Mouse (Mus musculus) hindbrain, embryonic 12.5 days (tissue): ENCODE results near the gene Palmd. TPM values are rescaled to one million over a fixed set of nuclear protein-coding genes. Genes with fewer than 3 reads are reported as not detected.

Experiments used
- ATAC-seq: fragments of 200-750 bp; cut with Nextera tagmentation; 2 replicates; pipeline ENCODE4 v1.8.0; 2017; ENCODE audit warnings: moderate TSS enrichment; ENCODE audit not compliant: low FRiP score
- H3K27ac ChIP-seq: fragments of 300-500 bp; sonication (generic); 2 replicates; pipeline ENCODE4 v1.5.1; 2016; ENCODE audit warnings: mild to moderate bottlenecking
- H3K27me3 ChIP-seq: fragments of 300-500 bp; sonication (generic); 2 replicates; pipeline ENCODE4 v1.6.1; 2016; ENCODE audit warnings: mild to moderate bottlenecking
- H3K36me3 ChIP-seq: fragments of 300-500 bp; sonication (generic); 2 replicates; pipeline ENCODE4 v1.6.1; 2016; ENCODE audit warnings: mild to moderate bottlenecking
- H3K4me1 ChIP-seq: fragments of 300-500 bp; sonication (generic); 2 replicates; pipeline ENCODE4 v1.6.1; 2016
- H3K4me2 ChIP-seq: fragments of 300-500 bp; sonication (generic); replicated peaks from 2 replicates; pipeline ENCODE4 v1.6.1; 2016; ENCODE audit warnings: mild to moderate bottlenecking
- H3K4me3 ChIP-seq: fragments of 300-500 bp; sonication (generic); 2 replicates; pipeline ENCODE4 v1.5.1; 2016; ENCODE audit warnings: mild to moderate bottlenecking
- H3K9ac ChIP-seq: fragments of 300-500 bp; sonication (generic); 2 replicates; pipeline ENCODE4 v1.6.1; 2016; ENCODE audit warnings: mild to moderate bottlenecking, moderate library complexity
- H3K9me3 ChIP-seq: fragments of 300-500 bp; sonication (generic); replicated peaks from 2 replicates; pipeline ENCODE4 v1.6.1; 2016; ENCODE audit warnings: mild to moderate bottlenecking
- WGBS: fragments of 180-500 bp; shearing (Covaris S2); methylation state at CpG from one replicate; pipeline ENCODE4 v1.1.7; 2016; 5-methylcytosine and 5-hydroxymethylcytosine counted together
- polyA plus RNA-seq: library from polyadenylated mRNA; unstranded; fragments of >200 nt; fragmentation: Nextera tagmentation; extraction: Ambion mirVana; gene quantifications from 2 replicates; pipeline ENCODE4 v1.2.1, GENCODE M21; 2016

Gene Palmd
- polyA plus RNA-seq, 1 experiment from 2014 or later, result 6.9 TPM

GRCm38 (mm10) chr3:116953366-116953765 lies 15.4 kb downstream of the Palmd start:
- no peaks in the 10 kb centered on the region for H3K4me1 ChIP-seq
- no peak overlapping the region for H3K4me2 ChIP-seq
- no peak overlapping the region for H3K9ac ChIP-seq
- no peaks in the 10 kb centered on the region for H3K27me3 ChIP-seq
- 88% methylated on average over 6 of the region's 6 CpGs for WGBS
- no peak for ATAC-seq
- H3K9me3 ChIP-seq, result no peaks in the 10 kb centered on the region
- no peak overlapping the region for H3K27ac ChIP-seq
- H3K36me3 ChIP-seq, result no peaks in the 10 kb centered on the region
- H3K4me3 ChIP-seq, result no peak overlapping the region

- Histone ChIP-seq H3K4me1 (no peaks in the 10 kb centered on the region), H3K4me3 (no peak overlapping the region), H3K27ac (no peak overlapping the region), H3K27me3 (no peaks in the 10 kb centered on the region), H3K9me3 (no peaks in the 10 kb centered on the region), H3K4me2 (no peak overlapping the region), H3K9ac (no peak overlapping the region), H3K36me3 (no peaks in the 10 kb centered on the region)
- no peak for ATAC-seq
- 78% methylated on average over 8 of the region's 8 CpGs for WGBS
These were observed 16.4 kb downstream of the Palmd start for GRCm38 (mm10) chr3:116952242-116952899.

- 87% methylated on average over 3 of the region's 3 CpGs for WGBS
- no peak overlapping the region for H3K4me2 ChIP-seq
- H3K36me3 ChIP-seq, result no peaks in the 10 kb centered on the region
- no peaks in the 10 kb centered on the region for H3K9me3 ChIP-seq
- H3K9ac ChIP-seq, result no peak overlapping the region
- H3K27me3 ChIP-seq, result no peaks in the 10 kb centered on the region
- ATAC-seq, result no peak
- no peak overlapping the region for H3K27ac ChIP-seq
- no peak overlapping the region for H3K4me3 ChIP-seq
- H3K4me1 ChIP-seq, result no peaks in the 10 kb centered on the region
These were observed 17.3 kb downstream of the Palmd start for GRCm38 (mm10) chr3:116951489-116951888.

DNA sequence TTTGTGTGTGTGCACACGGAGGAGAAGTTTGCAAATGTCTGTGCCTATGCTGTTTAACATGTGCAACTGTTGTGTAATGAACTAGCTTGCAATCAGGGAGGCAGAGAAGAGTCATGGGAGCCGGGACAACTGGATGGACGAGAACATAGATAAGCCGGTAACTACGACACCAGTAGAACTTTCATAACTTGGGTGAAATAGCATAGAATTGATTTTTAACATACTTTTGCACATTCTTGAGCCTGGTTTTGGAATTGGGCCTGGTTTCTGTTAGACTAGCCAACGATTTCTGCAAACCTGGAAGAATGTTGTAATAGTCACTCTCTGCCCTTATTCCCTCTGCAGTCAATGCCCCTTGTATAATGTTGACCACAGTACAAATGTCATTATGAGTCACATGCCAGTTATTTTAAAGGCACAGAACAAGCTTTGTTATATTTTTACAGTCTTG lies 18.1 kb downstream of the Palmd start:
- no peaks in the 10 kb centered on the region for H3K27me3 ChIP-seq
- H3K9ac ChIP-seq, result no peak overlapping the region
- WGBS, result 88% methylated on average over 6 of the region's 6 CpGs
- H3K36me3 ChIP-seq, result no peaks in the 10 kb centered on the region
- no peaks in the 10 kb centered on the region for H3K9me3 ChIP-seq
- H3K4me3 ChIP-seq, result no peak overlapping the region
- H3K4me1 ChIP-seq, result no peaks in the 10 kb centered on the region
- H3K27ac ChIP-seq, result no peak overlapping the region
- no peak overlapping the region for H3K4me2 ChIP-seq
- ATAC-seq, result no peak

GRCm38 (mm10) chr3:116946476-116946875 lies 22.3 kb downstream of the Palmd start:
- no peak for ATAC-seq
- no peak overlapping the region for H3K4me3 ChIP-seq
- no peak overlapping the region for H3K4me2 ChIP-seq
- 87% methylated on average over 4 of the region's 4 CpGs for WGBS
- H3K9me3 ChIP-seq, result no peaks in the 10 kb centered on the region
- H3K27ac ChIP-seq, result no peak overlapping the region
- no peaks in the 10 kb centered on the region for H3K27me3 ChIP-seq
- H3K36me3 ChIP-seq, result no peaks in the 10 kb centered on the region
- no peaks in the 10 kb centered on the region for H3K4me1 ChIP-seq
- H3K9ac ChIP-seq, result no peak overlapping the region

GRCm38 (mm10) chr3:116943422-116943821 lies 25.4 kb downstream of the Palmd start:
- no peak overlapping the region for H3K27ac ChIP-seq
- H3K27me3 ChIP-seq, result no peaks in the 10 kb centered on the region
- 83% methylated on average over 4 of the region's 4 CpGs for WGBS

GRCm38 (mm10) chr3:116942751-116943150 lies 26.0 kb downstream of the Palmd start:
- Histone ChIP-seq H3K27me3 (no peaks in the 10 kb centered on the region), H3K4me3 (no peak overlapping the region), H3K4me2 (no peak overlapping the region), H3K27ac (no peak overlapping the region), H3K9ac (no peak overlapping the region), H3K36me3 (no peaks in the 10 kb centered on the region), H3K4me1 (no peaks in the 10 kb centered on the region), H3K9me3 (no peaks in the 10 kb centered on the region)
- no peak; the same call in 1 of the 2 replicates for ATAC-seq
- 43% methylated on average over 6 of the region's 6 CpGs for WGBS

More at GRCm38 (mm10) chr3:116943422-116943821, 25.4 kb downstream of the Palmd start:
- Histone ChIP-seq H3K9me3 (no peaks in the 10 kb centered on the region), H3K4me2 (no peak overlapping the region), H3K36me3 (no peaks in the 10 kb centered on the region), H3K4me3 (no peak overlapping the region), H3K9ac (no peak overlapping the region), H3K4me1 (no peaks in the 10 kb centered on the region)
- ATAC-seq, result no peak

DNA sequence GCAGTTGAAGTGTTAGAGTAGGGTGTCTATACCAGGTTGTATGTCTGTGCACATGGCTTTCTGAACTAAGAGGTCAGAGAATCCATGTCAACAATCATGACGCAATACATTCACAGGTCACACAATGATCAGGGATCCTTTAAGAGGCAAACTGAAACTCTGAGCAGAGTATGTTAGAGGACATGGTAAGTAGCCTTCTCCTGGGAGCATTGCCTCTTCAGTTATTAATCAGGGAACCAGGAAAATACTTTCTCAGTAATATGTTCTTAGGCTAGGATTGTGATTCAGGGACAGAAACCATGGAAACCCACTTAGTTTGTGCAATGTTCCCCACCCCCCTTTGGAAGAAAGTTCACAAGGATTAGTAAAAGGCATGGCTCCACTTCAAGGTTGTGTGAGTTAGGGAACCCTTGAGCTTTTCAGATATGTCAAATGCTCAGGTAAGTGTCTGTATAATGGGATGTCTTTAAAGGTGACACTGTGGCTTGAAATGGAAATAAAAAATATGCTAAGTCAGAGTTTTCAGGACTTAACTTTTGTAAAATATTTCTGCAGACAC lies 27.1 kb downstream of the Palmd start:
- H3K36me3 ChIP-seq, result no peaks in the 10 kb centered on the region
- H3K9me3 ChIP-seq, result no peaks in the 10 kb centered on the region
- H3K27ac ChIP-seq, result no peak overlapping the region
- no peak overlapping the region for H3K9ac ChIP-seq
- H3K4me2 ChIP-seq, result no peak overlapping the region
- no peak for ATAC-seq
- H3K27me3 ChIP-seq, result no peaks in the 10 kb centered on the region
- 96% methylated on average over 1 of the region's 1 CpGs for WGBS
- H3K4me1 ChIP-seq, result no peaks in the 10 kb centered on the region
- no peak overlapping the region for H3K4me3 ChIP-seq

DNA sequence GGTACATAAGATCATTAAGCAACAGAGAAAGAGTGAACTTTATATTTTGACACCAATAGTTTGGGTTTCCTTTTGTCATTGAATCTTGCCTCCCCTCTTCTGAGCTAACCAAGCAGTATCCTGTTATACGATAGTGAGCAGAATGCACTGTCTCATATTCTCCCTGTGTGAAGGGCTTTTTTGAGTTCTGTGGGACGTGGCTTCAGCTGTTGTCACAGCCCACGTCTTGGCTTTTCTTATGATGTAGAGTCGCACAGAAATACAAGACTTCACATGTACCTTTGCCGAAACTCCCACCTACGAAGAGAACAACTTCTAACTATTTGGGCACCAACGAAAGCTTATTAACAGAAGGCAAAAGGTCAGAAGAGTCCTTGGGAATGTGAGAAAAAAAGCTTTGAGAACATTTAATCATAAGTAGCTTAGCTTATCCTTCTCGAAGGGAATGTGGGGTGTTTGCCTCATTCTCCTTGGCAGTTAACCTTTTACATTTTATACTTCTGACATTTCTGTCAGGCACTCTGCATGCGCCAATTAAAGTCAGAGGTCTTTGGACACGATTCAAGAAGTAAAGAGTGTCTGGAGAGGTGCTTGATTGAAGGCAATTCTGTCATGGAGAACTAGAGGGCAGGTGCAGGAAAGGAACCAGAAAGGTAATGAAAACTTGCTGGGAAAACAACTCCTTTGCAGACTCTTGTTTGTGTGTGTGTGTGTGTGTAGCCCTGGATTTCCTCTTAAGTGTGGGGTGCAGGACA lies 27.8 kb downstream of the Palmd start:
- H3K27me3 ChIP-seq, result no peaks in the 10 kb centered on the region
- no peaks in the 10 kb centered on the region for H3K36me3 ChIP-seq
- ATAC-seq, result no peak
- no peak overlapping the region for H3K27ac ChIP-seq
- 79% methylated on average over 10 of the region's 10 CpGs for WGBS
- no peak overlapping the region for H3K9ac ChIP-seq
- no peaks in the 10 kb centered on the region for H3K4me1 ChIP-seq
- H3K4me3 ChIP-seq, result no peak overlapping the region
- H3K4me2 ChIP-seq, result no peak overlapping the region
- no peaks in the 10 kb centered on the region for H3K9me3 ChIP-seq

DNA sequence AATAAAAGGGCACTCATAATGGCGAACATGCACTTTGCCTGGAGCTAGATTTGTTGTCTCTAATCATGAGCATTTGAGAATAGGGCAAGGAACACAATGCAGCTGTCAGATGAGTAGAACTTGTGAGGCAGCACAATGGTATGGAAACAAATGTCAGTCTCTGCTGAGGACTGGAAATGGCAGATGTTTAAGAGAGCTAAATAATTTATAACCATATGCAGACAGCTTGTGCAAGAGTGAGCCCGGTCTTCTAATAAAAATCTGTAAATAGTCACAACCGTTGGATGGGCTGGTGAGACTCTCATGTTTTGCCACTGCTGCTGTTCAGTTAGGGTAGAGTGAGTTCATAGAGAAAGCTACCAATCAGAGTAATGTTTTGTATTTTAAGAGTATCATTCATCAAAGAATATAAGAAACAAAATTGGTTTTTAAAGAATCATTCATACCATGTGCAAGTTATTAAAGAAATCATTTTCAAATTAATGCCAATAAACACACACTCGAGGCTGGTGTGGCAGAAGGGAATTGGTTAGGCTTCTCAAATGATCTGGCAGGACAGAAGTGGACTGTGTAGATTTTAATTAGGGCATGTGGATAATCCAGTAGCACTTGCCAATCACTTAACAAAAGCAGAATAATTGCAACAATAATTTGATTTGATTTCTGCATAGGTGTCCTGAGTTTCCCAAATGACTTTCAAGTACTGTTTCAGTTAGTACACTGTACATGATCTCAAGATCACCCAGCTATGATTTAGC lies 31.7 kb downstream of the Palmd start:
- Histone ChIP-seq H3K36me3 (no peaks in the 10 kb centered on the region), H3K9ac (no peak overlapping the region), H3K9me3 (no peaks in the 10 kb centered on the region), H3K4me1 (no peaks in the 10 kb centered on the region), H3K4me3 (no peak overlapping the region), H3K27me3 (no peaks in the 10 kb centered on the region), H3K4me2 (no peak overlapping the region), H3K27ac (no peak overlapping the region)
- ATAC-seq, result no peak
- 64% methylated on average over 4 of the region's 4 CpGs for WGBS

DNA sequence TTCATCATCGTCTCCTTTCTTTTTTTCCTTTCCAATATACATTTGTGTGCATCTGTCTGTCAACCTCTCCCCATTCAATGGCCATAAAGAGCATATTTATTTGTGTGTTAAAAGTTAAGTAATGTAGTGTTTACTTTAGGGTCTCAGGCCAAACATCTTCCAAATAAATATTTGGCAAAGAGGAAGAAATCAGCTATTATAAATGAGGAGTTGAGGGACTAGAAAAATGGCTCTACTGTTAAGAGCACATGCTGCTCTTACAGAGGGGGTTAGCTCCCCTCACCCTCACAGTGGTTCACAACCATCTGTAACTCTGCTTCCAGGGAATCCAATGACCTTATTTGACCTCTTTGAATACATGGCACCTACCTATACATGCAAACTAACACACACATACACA lies 35.6 kb downstream of the Palmd start:
- no peak for ATAC-seq
- H3K9me3 ChIP-seq, result no peaks in the 10 kb centered on the region
- no peaks in the 10 kb centered on the region for H3K36me3 ChIP-seq
- no peak overlapping the region for H3K4me3 ChIP-seq
- H3K27me3 ChIP-seq, result no peaks in the 10 kb centered on the region
- H3K9ac ChIP-seq, result no peak overlapping the region
- WGBS, result 88% methylated on average over 1 of the region's 1 CpGs
- no peak overlapping the region for H3K27ac ChIP-seq
- H3K4me1 ChIP-seq, result no peaks in the 10 kb centered on the region
- H3K4me2 ChIP-seq, result no peak overlapping the region

GRCm38 (mm10) chr3:116928994-116929393 lies 39.8 kb downstream of the Palmd start:
- Histone ChIP-seq H3K27me3 (no peaks in the 10 kb centered on the region), H3K4me2 (no peak overlapping the region), H3K9me3 (no peaks in the 10 kb centered on the region), H3K27ac (no peak overlapping the region), H3K4me3 (no peak overlapping the region), H3K4me1 (no peaks in the 10 kb centered on the region), H3K36me3 (no peaks in the 10 kb centered on the region), H3K9ac (no peak overlapping the region)
- peak; percentile 40; the same call in 1 of the 2 replicates for ATAC-seq
- WGBS, result 81% methylated on average over 4 of the region's 4 CpGs
